Mouse (Mus musculus): ENCODE results near the gene Top2b. TPM values are rescaled to one million over a fixed set of nuclear protein-coding genes. Genes with fewer than 3 reads are reported as not detected.

The Top2b gene
- polyA plus RNA-seq, 1 experiment from 2014 or later = 159 TPM

DNA sequence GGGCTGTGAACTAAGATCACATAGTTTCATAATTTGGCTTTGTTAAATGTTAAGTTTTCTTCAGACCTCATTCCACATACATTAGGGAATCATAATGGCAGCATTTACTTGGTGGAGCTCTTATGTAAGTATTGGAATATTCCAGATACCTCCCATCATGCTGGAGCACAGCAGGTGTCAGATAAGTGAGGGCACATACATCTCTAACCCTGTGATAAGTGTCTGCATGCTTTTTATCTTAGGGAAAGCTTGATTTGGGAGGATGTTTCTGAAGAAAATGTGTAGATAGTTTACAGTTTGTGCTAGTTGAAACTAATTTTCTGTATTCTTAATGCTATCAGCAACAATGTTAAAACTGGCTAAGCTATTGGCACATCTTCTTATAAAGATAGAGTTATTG lies 8.2 kb downstream of the Top2b start:
- Histone ChIP-seq H3K4me2 (no peak overlapping the region), H3K27me3 (ENCODE audit: control insufficient read depth, insufficient read depth, low read length) (no peaks in the 10 kb centered on the region), H3K36me3 (ENCODE audit: control insufficient read depth, insufficient read depth, low read length) (no peaks in the 10 kb centered on the region), H3K4me1 (ENCODE audit: control insufficient read depth, insufficient read depth, low read length) (no peaks in the 10 kb centered on the region; the same call in 1 of the 2 replicates), H3K9ac (ENCODE audit: low read length) (no peak overlapping the region), H3K27ac (ENCODE audit: low read depth, low read length) (no peak overlapping the region), H3K9me3 (ENCODE audit: control insufficient read depth, low read length) (no peaks in the 10 kb centered on the region), H3K4me3 (ENCODE audit: low read depth, low read length) (no peak overlapping the region)
- DNase-seq (ENCODE audit: low spot score, missing footprints) (no peak), ATAC-seq (ENCODE audit: low FRiP score) (no peak)

DNA sequence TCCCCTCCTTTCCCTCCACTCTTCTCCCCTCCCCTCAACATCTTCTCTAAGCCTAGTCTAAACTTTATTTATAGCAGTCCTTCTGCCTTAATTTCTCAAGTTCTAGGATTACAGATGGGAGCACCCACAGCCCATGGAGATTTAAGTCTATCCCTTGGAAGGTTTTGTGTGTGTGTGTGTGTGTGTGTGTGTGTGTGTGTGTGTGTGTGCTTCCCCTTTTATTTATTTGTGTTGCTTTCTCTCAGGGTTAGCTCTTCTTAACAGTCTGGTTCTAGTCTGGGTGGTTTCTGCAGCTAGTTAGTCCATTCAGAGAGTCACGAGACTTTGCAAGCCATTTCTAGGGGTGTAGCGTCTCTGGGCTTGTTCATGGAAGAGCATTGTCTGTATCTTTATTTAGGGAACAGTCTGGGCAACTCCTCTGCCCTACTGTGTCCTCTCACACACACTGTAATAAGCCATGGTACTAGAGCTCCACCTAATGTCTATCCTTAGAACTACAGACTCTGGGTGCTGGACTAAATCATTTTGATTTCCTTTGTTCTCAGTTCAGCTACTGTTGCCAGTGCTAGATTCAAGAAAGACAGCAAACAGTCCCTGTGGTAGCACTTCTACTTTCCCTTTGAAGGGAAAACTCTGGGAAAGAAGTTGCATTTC lies 15.1 kb downstream of the Top2b start:
- H3K9me3 ChIP-seq (ENCODE audit: control insufficient read depth, low read length) = no peaks in the 10 kb centered on the region
- DNase-seq (ENCODE audit: low spot score, missing footprints) = peak; percentile 95
- H3K4me3 ChIP-seq (ENCODE audit: low read depth, low read length) = no peak overlapping the region
- no peaks in the 10 kb centered on the region for H3K36me3 ChIP-seq (ENCODE audit: control insufficient read depth, insufficient read depth, low read length)
- H3K4me2 ChIP-seq = no peak overlapping the region
- H3K27me3 ChIP-seq (ENCODE audit: control insufficient read depth, insufficient read depth, low read length) = no peaks in the 10 kb centered on the region
- peak; percentile 93 for ATAC-seq (ENCODE audit: low FRiP score)
- 8% methylated on average over 2 of the region's 2 CpGs for WGBS
- no peaks in the 10 kb centered on the region for H3K4me1 ChIP-seq (ENCODE audit: control insufficient read depth, insufficient read depth, low read length)
- H3K27ac ChIP-seq (ENCODE audit: low read depth, low read length) = no peak overlapping the region
- peak overlapping the region; percentile 25; the same call in 1 of the 2 replicates for H3K9ac ChIP-seq (ENCODE audit: low read length)

DNA sequence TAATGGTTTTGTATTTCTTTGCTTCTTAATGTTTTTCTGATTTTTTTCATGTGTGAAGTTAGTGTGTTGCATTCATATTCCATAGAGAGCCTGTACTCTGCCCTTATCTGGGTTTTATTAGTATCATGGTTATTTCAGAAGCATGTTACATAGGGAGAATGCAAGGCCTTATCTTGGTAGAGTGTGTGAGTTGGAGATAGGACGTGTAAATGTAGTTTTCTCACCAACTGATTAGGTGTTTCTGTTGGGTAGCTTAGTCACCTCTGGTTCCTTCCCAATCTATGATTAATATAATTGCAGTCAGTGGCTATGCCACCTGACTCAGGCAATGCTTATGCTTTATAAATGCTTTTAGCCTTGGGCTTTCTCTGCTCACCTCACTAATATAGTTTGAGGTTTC lies 19.8 kb downstream of the Top2b start:
- ATAC-seq (ENCODE audit: low FRiP score) (no peak), DNase-seq (ENCODE audit: low spot score, missing footprints) (no peak)
- Histone ChIP-seq H3K36me3 (ENCODE audit: control insufficient read depth, insufficient read depth, low read length) (no peaks in the 10 kb centered on the region; the same call in 1 of the 2 replicates), H3K9ac (ENCODE audit: low read length) (no peak overlapping the region), H3K4me2 (no peak overlapping the region), H3K4me1 (ENCODE audit: control insufficient read depth, insufficient read depth, low read length) (no peaks in the 10 kb centered on the region), H3K27me3 (ENCODE audit: control insufficient read depth, insufficient read depth, low read length) (no peaks in the 10 kb centered on the region), H3K27ac (ENCODE audit: low read depth, low read length) (no peak overlapping the region), H3K4me3 (ENCODE audit: low read depth, low read length) (no peak overlapping the region), H3K9me3 (ENCODE audit: control insufficient read depth, low read length) (no peaks in the 10 kb centered on the region)
- 90% methylated on average over 1 of the region's 1 CpGs for WGBS

DNA sequence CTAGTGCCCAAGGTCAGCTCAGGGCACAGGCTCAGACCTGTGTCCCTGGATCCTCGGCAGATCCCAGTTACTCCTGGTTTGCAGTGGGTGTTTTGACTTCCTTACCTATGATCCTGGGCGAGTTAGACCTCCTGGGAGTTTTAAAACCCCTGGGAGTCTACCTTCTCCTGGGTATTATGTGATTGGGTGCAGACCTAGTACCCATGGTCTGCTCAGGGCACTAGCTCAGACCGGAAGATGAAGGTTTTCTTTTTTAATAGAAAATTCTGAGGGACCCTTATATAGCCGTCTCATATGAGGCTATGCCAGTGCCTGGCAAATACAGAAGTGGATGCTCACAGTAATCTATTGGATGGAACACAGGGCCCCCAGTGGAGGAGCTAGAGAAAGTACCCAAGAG lies 40.2 kb downstream of the Top2b start:
- H3K27me3 ChIP-seq (ENCODE audit: control insufficient read depth, insufficient read depth, low read length) = no peaks in the 10 kb centered on the region
- ATAC-seq (ENCODE audit: low FRiP score) (no peak), DNase-seq (ENCODE audit: low spot score, missing footprints) (no peak)
- H3K4me2 ChIP-seq = no peak overlapping the region
- H3K27ac ChIP-seq (ENCODE audit: low read depth, low read length) = no peak overlapping the region
- 91% methylated on average over 4 of the region's 4 CpGs for WGBS
- H3K9ac ChIP-seq (ENCODE audit: low read length) = no peak overlapping the region
- H3K4me1 ChIP-seq (ENCODE audit: control insufficient read depth, insufficient read depth, low read length) = no peaks in the 10 kb centered on the region
- H3K9me3 ChIP-seq (ENCODE audit: control insufficient read depth, low read length) = no peaks in the 10 kb centered on the region
- H3K36me3 ChIP-seq (ENCODE audit: control insufficient read depth, insufficient read depth, low read length) = peaks cover 5% of the 10 kb centered on the region; the same call in 1 of the 2 replicates
- no peak overlapping the region for H3K4me3 ChIP-seq (ENCODE audit: low read depth, low read length)

DNA sequence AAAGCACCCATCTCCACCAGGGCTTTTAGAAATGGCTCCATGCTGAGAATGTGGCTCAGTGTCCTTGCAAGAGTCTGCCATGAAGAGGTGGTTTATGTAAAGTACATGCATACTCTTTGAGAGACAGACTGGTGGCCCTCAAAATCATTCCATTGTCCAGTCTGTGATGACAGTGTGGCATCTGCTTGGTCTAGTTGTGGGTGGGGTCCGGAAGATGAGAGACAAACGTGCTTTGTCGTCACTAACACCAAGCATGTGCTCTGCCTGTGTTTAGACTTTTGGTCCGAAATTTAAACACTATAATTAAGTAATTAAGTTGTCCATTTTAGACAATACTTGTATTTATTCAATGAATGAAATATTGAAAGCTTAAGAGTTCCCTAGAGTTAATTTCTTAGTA lies 49.2 kb downstream of the Top2b start:
- DNase-seq (ENCODE audit: low spot score, missing footprints) = no peak
- Histone ChIP-seq H3K9ac (ENCODE audit: low read length) (no peak overlapping the region), H3K27me3 (ENCODE audit: control insufficient read depth, insufficient read depth, low read length) (no peaks in the 10 kb centered on the region), H3K4me3 (ENCODE audit: low read depth, low read length) (no peak overlapping the region), H3K4me2 (no peak overlapping the region), H3K4me1 (ENCODE audit: control insufficient read depth, insufficient read depth, low read length) (no peaks in the 10 kb centered on the region), H3K36me3 (ENCODE audit: control insufficient read depth, insufficient read depth, low read length) (peaks cover 2% of the 10 kb centered on the region), H3K27ac (ENCODE audit: low read depth, low read length) (no peak overlapping the region), H3K9me3 (ENCODE audit: control insufficient read depth, low read length) (no peaks in the 10 kb centered on the region)
- ATAC-seq (ENCODE audit: low FRiP score) = no peak
- WGBS = 85% methylated on average over 4 of the region's 4 CpGs

DNA sequence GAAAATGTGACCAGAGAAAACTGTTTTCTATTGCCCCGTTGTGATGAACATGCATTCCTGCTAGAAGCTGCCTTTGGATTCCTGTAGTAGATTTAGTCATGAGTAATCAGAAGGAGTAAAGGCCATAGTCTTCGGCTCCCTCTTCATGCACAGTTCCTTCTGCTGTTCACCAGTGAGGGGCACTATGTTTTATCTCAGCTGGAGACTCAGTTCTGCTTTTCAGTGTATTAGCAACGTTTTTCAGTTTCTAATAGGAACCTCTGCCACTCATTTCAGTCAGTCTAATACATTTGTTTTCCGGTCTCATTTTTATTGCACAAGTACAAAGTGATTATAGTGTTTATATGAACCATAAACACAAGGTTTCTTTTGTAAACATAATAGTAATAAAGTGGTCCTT lies 62.6 kb downstream of the Top2b start:
- DNase-seq (ENCODE audit: low spot score, missing footprints) = peak; percentile 12
- H3K27ac ChIP-seq (ENCODE audit: low read depth, low read length) = no peak overlapping the region
- H3K4me3 ChIP-seq (ENCODE audit: low read depth, low read length) = no peak overlapping the region
- H3K9ac ChIP-seq (ENCODE audit: low read length) = no peak overlapping the region
- H3K27me3 ChIP-seq (ENCODE audit: control insufficient read depth, insufficient read depth, low read length) = no peaks in the 10 kb centered on the region
- WGBS = 84% methylated on average over 4 of the region's 4 CpGs
- H3K36me3 ChIP-seq (ENCODE audit: control insufficient read depth, insufficient read depth, low read length) = peaks cover 5% of the 10 kb centered on the region
- no peak for ATAC-seq (ENCODE audit: low FRiP score)
- H3K4me2 ChIP-seq = no peak overlapping the region
- no peaks in the 10 kb centered on the region for H3K9me3 ChIP-seq (ENCODE audit: control insufficient read depth, low read length)
- H3K4me1 ChIP-seq (ENCODE audit: control insufficient read depth, insufficient read depth, low read length) = no peaks in the 10 kb centered on the region

DNA sequence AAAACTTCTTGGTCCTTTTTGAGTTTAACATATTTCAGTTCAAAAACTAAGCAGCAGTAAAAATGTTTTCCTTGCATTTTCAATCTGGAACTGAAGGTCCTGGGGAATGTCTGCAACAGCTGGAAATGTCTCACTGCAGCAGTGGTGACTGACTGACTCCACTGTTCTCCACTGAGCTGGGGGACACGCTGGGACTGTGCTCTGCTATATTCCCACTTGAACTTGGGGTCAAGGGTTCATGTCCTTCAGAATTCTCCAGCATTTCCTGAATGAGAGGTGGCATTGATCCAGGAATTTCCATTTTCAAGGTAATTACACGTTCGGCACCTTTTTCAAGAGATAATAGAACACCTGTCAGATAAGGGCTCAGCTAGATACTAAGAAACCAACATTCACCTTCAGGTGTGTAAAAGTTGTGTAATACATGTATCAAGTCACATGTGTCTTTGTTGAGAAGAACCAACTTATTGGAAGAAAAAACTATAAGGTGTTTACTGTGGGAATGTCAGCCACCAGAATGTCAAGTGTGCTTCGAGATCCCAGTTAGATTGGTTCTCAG lies 67.0 kb downstream of the Top2b start:
- ATAC-seq (ENCODE audit: low FRiP score) = no peak
- Histone ChIP-seq H3K4me1 (ENCODE audit: control insufficient read depth, insufficient read depth, low read length) (no peaks in the 10 kb centered on the region), H3K27ac (ENCODE audit: low read depth, low read length) (no peak overlapping the region), H3K4me2 (no peak overlapping the region), H3K9ac (ENCODE audit: low read length) (no peak overlapping the region), H3K36me3 (ENCODE audit: control insufficient read depth, insufficient read depth, low read length) (peaks cover 5% of the 10 kb centered on the region), H3K27me3 (ENCODE audit: control insufficient read depth, insufficient read depth, low read length) (no peaks in the 10 kb centered on the region), H3K4me3 (ENCODE audit: low read depth, low read length) (no peak overlapping the region), H3K9me3 (ENCODE audit: control insufficient read depth, low read length) (no peaks in the 10 kb centered on the region)
- no peak for DNase-seq (ENCODE audit: low spot score, missing footprints)
- 87% methylated on average over 4 of the region's 4 CpGs for WGBS

DNA sequence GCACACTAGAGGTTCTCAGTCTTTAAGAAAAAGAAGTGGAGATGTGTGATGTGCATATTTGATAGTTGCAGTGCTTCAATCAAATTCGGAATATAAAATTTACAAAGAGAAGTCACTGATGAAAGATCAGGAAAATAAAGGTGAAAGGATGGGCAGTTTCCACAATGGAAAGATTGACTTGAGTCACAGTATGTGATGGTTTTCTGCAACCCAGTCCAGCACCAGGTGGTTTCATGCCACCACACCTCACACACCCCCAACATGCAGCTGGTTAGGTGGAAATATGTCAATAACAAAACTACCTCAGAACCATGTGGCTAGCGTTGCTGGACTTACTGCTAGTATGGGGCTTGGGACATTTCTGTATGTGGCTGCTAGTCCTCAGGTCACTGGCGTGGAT lies 67.6 kb downstream of the Top2b start:
- Histone ChIP-seq H3K27ac (ENCODE audit: low read depth, low read length) (no peak overlapping the region), H3K36me3 (ENCODE audit: control insufficient read depth, insufficient read depth, low read length) (peaks cover 5% of the 10 kb centered on the region), H3K27me3 (ENCODE audit: control insufficient read depth, insufficient read depth, low read length) (no peaks in the 10 kb centered on the region), H3K9me3 (ENCODE audit: control insufficient read depth, low read length) (no peaks in the 10 kb centered on the region), H3K4me3 (ENCODE audit: low read depth, low read length) (no peak overlapping the region), H3K4me1 (ENCODE audit: control insufficient read depth, insufficient read depth, low read length) (no peaks in the 10 kb centered on the region), H3K4me2 (no peak overlapping the region), H3K9ac (ENCODE audit: low read length) (no peak overlapping the region)
- DNase-seq (ENCODE audit: low spot score, missing footprints) (no peak), ATAC-seq (ENCODE audit: low FRiP score) (no peak)
- WGBS = 90% methylated on average over 3 of the region's 3 CpGs

DNA sequence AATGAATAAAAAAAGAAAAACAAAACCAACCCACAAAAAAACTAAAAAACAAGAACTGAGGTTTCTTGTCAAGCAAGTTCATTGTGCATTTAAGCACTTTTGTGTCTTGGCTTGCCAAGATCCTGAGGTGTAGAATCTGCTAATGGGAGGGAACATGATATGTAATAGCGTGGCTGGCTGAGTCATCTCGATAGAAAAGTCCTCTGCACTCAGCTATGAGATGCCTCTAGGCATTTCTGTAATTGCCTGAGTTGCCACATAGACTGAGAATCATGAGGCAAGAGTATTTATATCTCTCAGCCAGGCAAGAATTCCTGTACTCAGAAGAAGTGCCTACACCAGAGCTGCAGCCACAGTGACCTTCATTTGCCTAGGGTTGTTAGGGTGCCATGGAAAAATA lies 68.2 kb downstream of the Top2b start:
- H3K4me2 ChIP-seq = no peak overlapping the region
- WGBS = 84% methylated on average over 2 of the region's 2 CpGs
- ATAC-seq (ENCODE audit: low FRiP score) = no peak

More for the DNA sequence above, 68.2 kb downstream of the Top2b start:
- H3K36me3 ChIP-seq (ENCODE audit: control insufficient read depth, insufficient read depth, low read length) = peaks cover 5% of the 10 kb centered on the region
- no peaks in the 10 kb centered on the region for H3K9me3 ChIP-seq (ENCODE audit: control insufficient read depth, low read length)
- no peak overlapping the region for H3K4me3 ChIP-seq (ENCODE audit: low read depth, low read length)
- H3K9ac ChIP-seq (ENCODE audit: low read length) = no peak overlapping the region
- no peak for DNase-seq (ENCODE audit: low spot score, missing footprints)
- no peak overlapping the region for H3K27ac ChIP-seq (ENCODE audit: low read depth, low read length)
- no peaks in the 10 kb centered on the region for H3K27me3 ChIP-seq (ENCODE audit: control insufficient read depth, insufficient read depth, low read length)
- no peaks in the 10 kb centered on the region for H3K4me1 ChIP-seq (ENCODE audit: control insufficient read depth, insufficient read depth, low read length)

Data from midbrain, embryonic 11.5 days (tissue).